Mouse (Mus musculus) urinary bladder, postnatal 10 days (tissue): ENCODE data around the gene Mpc1.
"Not testable (repeated sequence)": the region's sequence is repeated elsewhere in the genome, so short reads cannot be mapped to it uniquely, and the experiment has no call there.

Experiments
- DNase-seq: peaks from one replicate; pipeline ENCODE4 v3.0.0; 2022; ENCODE audit warnings: low spot score

Gene Mpc1

GRCm38 (mm10) chr17:8278356-8278755, 4.3 kb upstream of the Mpc1 start:
- DNase-seq = no peak

GRCm38 (mm10) chr17:8283526-8284253, 986 bp downstream of the Mpc1 start:
- peak; percentile 89 for DNase-seq

DNA sequence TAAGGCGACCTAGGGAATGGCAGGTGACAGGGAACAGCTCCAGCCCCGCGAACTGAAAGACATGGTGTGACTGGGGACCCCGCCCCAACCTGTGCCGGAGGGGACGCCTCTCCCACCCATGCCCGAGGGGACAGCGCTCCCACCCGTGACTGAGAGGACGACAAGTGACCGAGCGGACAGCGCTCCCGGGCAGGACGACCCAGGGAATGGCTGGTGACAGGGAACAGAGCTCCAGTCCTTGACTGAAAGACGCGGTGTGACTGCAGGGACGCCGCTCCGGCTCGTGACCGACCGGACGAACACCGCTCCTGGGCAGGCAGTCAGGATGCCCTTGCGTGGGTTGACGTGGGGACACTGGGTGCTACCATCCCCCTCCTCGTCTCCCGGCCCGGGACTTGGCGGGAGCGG, 1.6 kb downstream of the Mpc1 start:
- no peak for DNase-seq

DNA sequence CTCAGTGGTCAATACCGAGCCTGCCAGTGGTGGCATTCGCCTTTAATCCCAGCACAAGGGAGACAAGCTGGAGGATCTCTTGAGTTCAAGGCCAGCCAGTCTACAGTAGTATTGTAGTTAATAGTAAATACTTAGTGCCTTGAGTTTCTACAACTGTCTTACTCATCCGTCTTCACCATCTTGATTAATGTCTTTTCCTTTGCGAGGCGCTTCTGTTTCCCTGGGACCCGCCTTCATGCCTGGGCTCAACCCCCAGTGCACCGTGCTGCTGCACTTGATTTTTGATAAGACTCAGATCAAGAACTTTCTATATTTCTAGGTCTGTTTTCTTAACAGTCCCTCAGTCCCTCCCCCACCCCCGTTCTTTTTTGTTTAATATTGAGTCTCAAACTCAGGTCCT, 2.4 kb downstream of the Mpc1 start:
- DNase-seq = no peak

DNA sequence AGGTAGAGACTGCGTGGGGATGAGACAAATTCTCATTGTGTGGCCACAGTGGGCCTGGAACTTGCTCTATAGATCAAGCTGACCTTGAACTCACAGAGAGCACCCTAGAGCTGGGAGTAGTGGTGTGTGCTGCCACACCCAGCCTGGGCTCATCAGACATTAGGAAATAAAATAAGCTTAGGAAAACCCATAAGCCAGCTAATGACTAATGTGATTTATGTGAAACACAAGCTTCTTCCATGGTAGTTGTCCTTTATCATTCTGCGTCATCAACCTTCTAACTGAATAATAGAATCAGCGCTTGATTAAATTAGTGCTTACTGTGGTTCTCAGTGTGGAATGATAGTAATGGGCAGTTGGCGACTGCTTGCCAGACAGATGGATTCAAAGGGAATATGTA, 4.3 kb downstream of the Mpc1 start:
- no peak for DNase-seq

GRCm38 (mm10) chr17:8289993-8290679, 7.4 kb downstream of the Mpc1 start:
- no peak for DNase-seq

GRCm38 (mm10) chr17:8290736-8291135, 8.0 kb downstream of the Mpc1 start:
- no peak for DNase-seq

- DNase-seq = no peak
Observed at GRCm38 (mm10) chr17:8295825-8296224, 13.1 kb downstream of the Mpc1 start.

- DNase-seq = no peak
Observed at GRCm38 (mm10) chr17:8296313-8296844, 13.7 kb downstream of the Mpc1 start.

DNA sequence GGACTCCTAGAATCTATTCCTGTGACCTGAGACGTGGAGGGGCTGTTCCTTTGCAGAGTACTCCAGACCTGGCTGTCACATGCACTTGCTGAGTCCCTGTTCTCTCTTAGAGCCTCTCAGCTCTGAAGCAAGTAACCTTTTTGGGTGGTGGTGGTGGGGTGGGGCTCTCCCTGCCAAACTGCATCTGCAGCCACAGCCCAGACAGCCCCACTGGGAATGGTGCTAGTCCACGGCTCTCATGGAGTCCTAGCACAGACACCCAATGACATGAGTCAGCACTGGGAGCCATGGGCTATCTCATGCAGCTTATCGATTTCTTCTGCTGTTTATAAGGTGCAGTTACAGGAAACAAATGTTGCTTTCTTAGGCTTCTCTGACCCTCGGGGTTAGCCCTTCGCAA, 15.0 kb downstream of the Mpc1 start:
- no peak for DNase-seq

DNA sequence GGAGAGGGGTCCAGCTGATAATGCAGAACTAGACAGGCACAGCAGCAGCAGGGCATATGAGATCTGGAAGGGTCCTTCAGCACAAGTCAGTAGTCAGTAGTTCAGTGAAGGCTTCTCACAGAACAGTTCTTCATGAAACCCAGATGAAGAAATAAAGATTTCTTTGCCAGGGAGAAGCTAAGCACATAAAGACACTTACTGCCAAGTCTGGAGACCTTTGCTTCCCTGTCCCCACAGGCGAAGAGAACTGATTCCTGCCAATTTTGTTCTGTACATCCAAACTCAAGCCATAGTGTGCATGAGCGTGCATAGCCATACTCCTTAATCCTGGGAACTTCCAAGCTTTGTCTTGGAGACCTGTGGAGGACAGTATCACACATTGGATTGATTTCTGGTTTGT, 15.6 kb downstream of the Mpc1 start:
- DNase-seq = no peak

- no peak for DNase-seq
Observed at GRCm38 (mm10) chr17:8299524-8299923, 16.8 kb downstream of the Mpc1 start.

DNA sequence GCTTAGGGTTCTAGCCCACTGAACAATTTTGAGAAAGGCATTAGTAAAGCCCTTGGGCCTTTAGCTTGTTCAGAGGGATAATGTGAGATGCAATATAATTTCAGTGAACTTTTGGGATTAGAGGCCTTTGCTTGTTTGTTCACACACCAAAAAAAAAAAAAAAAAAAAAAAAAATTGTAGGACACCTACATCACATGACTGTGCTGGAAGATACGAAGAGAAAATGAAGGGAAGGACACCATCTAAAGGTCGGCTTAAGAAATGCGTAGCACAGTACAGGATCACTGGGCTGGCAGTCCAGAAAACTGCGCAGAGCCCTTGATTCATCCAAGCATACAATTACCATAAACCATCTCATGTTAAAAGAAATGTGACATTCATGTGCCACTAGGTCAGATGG, 18.8 kb downstream of the Mpc1 start:
- DNase-seq = no peak

- no peak for DNase-seq
Observed at GRCm38 (mm10) chr17:8302772-8303438, 20.2 kb downstream of the Mpc1 start.

DNA sequence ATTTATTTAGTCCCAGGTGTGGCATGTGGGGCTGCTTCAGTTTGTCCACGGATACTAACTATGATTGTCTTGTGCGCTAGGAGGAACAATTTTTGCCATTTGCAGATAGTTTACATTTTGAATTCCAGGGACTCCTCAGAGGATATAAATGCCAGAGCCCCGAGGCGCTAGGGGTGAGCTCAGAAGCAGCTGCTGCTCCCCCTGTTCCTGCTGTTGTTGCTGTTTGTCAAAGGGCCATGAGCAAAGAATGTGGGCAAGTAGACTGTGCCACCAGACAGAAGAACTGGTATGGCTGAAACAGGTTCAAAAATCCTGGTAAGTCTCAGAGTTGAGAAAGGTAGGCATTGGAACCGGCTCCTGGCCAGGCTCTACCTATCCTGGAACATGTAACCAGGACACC, 21.0 kb downstream of the Mpc1 start:
- DNase-seq = no peak

GRCm38 (mm10) chr17:8305801-8306200, 23.1 kb downstream of the Mpc1 start:
- no peak for DNase-seq

DNA sequence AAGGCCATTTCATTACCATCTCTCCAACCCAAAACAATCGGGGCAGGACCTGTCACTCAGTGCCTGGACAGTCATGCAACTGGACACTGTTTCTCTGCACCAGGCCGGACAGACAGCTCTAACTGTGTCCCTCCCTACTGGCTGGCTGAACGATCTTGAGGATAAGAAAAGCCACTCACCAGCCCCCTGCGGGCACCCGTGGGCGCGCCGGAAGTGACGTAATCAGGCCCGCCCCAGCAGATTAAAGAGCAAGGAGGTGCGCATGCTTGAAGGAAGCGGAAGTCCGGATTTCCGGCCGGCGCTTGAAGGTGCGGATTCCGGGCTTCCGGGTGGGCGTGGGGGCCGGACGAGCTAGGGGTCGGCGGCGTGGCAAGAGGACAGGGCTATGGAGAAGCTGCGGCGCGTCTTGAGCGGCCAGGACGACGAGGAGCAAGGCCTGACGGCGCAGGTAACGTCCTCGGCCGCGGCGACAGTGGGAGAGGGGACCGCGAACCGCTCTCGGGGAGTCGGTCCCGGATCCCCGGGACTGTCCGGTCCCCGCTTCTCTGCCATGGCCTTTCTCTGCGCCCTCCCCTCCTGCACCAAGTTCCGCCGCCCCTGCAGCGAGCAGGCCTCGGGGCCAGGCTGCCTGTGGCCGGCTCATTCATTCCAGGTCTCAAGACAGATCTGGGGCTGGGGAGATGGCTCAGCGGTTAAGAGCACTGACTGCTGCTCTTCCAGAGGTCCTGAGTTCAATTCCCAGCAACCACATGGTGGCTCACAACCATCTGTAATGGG, 28.3 kb downstream of the Mpc1 start, which contains the start of gene Sft2d1:
Gene Sft2d1 (plus strand): TSS at position 265 of the 777 bp plus-strand sequence.
- peak; percentile 82 for DNase-seq

DNA sequence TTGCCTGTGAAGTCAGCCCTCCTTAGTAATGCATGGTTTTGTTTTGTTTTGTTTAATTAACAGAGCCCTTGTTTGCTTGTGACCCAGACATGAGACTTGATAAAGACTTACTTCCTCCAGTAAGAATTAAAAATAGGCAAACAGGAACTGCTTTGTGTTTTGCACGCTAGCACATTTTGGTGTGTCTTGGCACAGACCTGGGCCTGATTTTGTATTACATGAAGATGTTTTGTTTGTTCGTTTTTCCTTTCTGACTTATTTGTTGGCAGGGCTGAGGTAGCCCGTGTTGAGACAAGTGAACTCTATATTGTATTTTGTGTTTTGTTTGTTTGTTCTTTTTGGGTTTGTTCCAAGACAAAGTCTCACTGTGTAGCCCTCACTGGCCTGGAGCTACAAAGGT, 29.0 kb downstream of the Mpc1 start:
- DNase-seq = no peak

GRCm38 (mm10) chr17:8313976-8314375, 31.3 kb downstream of the Mpc1 start:
- no peak for DNase-seq

- DNase-seq = no peak
Observed at GRCm38 (mm10) chr17:8316251-8316650, 33.5 kb downstream of the Mpc1 start.

DNA sequence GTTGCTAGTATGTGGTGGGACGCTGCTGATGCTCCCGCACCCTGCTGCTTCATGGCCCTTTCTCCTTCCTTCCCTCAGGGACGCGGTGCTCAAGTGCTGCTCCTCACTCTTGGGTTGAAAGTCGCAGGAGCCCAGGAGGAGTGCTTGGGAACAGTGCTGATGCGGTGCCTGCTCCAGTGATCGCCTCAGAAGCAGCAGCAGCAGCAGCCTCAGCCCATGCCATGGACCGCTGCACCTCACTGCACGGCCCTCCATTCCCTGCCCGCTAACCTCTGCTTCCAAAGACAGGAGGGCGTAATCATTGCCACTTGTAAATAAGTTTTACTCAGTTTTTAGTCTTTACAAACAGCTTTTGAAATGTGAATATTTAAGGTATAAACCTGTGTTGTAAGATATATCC, 44.2 kb downstream of the Mpc1 start:
- not testable (repeated sequence) for DNase-seq
